Mouse (Mus musculus): ENCODE data around the gene Lmo2.

Gene Lmo2

DNA sequence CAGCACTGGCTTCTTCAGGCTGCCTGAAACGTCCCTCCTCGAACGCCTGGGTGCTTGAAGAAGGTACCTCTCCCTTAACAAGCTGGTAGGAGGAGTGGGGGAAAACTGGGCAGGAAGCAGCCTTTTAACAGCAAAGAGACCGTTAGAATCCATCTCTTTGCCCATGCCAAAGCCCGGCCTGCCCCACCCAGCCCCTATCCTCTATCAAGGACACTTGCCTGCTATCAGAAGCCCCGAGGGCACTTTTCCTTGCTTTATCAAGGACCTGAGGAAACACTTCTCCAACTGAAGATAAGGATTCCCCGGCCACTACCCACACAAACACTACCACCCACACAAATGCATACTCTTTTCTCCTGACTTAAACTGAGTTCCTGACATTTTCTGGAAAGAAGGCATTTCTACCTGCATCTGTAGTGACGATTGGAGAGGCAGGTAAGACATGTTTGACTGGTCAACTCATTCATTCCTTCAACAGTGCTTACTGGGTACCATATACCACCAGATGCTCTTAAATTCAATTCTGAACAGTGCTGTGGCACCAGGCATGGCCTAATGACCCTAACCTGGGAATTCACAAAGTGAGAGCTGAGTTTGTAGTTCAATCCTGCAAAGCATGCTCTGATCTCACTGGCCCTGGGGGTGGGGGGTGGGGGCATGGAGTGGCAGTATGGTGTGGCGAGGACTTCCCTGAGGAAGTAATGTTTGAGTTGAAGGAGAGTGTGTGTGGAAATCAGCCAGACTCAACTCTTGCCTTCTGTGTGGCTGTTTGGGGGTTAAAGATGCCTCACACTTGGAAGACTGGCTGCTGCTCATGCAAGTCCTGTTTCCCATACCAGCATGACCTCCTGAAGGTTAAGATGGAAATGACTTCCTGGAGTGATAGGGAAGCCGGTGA lies at the start of gene Lmo2:
Gene Lmo2, plus strand, starts transcription at position 338 of the 898 bp plus-strand sequence.
- DNase-seq (ENCODE audit: low spot score), result no peak

DNA sequence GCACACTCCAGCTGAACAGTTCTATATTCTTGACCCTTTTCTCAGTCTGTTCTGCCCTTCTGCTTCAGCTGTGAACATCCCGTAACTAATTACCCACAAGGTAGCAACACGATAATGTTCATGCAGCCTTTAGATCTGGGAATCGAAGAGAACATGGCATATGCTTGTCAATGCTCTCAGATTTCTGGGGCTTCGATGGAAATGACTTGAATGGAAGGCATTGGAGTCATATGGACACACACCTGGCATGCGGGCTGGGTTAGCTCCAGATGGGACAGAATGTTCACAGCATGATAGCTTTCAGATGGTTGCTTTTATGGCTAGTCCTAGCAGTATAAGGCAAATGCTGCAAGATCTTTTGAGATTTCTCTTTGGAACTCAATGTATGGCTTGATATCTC lies 47.2 kb upstream of the Lmo2 start:
- no peak for DNase-seq (ENCODE audit: low spot score)

- DNase-seq (ENCODE audit: low spot score), result no peak
Observed at GRCm38 (mm10) chr2:103912481-103913251, 45.1 kb upstream of the Lmo2 start.

DNA sequence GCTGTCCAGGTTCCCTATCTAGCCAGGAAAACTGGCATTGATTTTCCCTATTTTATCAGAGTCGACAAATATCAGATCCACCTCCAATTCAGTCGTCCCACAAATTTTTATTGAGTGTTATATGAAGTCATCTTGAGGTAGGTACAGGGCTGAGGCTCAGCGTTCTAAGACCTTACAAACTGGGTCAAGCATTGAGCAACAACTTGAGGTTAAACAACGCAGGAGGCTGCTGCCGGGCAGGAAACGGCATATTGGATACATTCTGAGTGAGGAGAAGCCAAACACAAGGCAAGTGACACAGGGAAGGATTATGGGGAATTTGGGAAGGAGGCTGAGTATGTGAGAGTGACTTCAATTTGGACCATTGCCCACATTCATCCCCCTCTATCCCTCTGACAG lies 44.5 kb upstream of the Lmo2 start:
- no peak for DNase-seq (ENCODE audit: low spot score)

DNA sequence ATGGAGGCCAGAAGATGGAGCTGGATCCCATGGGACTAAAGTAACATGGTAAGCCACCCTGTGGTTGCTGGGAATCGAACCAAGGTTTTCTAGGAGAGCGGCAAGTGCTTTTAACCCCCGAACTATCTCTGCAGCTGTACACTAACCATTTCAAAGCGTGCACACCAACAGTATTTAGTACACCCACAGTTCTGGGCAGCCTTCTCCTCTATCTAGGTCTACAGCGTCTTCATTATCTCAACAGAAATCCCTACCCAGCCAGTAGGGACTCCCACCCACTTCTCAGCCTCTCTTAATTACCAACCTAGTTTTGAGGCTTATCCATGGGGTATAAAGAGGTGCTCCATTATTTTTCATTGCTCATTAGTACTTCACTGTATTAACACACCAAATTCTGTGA lies 41.7 kb upstream of the Lmo2 start:
- no peak for DNase-seq (ENCODE audit: low spot score)

DNA sequence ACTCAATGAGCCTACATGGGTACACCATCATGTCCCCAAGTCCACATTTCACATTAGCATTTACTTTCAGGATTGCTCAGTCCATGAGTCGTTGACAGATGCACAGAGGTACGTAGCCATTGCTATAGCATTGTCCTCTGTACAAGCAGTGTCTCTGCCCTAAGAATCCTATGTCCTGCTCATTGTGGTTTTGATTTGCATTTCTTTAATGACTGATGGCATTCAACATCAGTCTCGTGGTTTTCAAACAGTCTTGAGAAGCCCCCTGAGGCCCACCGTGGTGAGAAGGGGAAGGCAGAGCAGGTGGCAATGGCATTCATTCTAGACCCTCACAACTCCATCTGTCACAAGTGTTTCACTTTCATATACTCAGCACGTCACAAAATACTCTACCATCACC lies 40.4 kb upstream of the Lmo2 start:
- no peak for DNase-seq (ENCODE audit: low spot score)

GRCm38 (mm10) chr2:103918375-103918774 lies 39.4 kb upstream of the Lmo2 start:
- DNase-seq (ENCODE audit: low spot score), result no peak

DNA sequence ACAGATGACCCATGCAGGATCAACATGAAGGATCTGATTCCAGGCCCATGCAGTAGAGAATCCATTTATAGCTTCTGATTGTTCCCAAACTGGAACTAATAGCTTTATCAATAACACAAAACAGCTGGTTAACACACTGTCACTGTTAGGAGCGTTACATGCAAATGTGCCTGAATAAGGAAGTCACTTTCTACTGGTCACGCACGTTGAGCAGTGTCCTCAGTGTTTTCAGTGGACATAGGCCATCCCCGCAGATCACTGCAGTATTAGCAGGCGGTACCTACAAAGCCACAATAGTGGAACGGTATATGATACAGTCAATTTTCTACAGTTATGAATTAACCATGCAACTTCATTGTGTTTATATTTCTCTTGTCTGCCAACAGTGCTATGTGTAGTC lies 38.3 kb upstream of the Lmo2 start:
- no peak for DNase-seq (ENCODE audit: low spot score)

DNA sequence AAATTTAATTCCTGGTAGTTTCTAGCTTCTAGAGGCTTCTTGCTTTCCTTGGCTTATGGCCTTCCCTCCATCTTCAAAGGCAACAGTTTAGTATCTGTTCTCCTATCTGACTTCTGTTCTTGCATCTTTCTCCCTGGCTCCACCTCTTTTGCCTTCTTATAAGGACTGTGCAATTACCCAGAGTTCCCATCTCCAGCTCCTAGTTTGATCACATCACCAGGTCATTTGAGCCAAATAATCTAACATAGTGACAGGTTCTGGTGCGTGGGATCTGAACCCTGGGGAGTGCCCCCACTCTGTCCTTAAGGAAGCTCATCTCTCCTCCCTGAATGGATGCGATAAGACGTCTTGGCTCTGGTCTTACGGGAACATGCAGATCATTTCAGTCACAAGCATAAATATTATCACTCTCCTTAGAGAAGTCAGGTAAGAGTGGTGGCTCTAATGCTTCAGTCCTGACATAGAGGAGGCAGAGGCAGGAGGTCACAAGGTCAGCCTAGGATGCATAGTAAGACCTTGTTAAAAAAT lies 31.1 kb upstream of the Lmo2 start:
- DNase-seq (ENCODE audit: low spot score), result no peak

DNA sequence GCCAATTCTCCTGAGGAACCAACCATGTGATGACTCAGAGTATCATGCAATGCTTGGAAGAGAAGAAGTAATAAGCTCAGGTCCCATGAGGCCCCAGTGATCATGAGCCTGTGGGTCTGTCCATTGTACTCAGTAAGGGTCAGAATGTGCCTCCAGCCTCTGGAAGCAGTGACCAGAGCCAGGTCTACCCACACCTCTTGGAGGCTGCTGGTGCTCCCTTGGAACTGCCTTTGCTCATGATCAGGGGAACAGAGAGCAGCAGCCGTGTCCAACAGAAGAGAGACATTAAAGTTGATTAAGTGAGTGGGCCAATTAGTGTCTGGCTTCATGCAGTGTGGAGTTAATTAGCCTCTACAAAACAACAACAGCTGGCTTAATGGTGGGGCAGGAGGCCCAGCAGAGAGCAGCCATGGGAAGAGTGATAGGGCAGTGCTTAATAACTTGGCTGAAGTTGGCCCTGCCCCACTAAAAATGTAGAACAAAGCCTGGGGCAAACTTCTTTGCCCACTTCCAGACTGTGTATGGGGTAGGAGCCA lies 30.1 kb upstream of the Lmo2 start:
- DNase-seq (ENCODE audit: low spot score), result peak; percentile 6

DNA sequence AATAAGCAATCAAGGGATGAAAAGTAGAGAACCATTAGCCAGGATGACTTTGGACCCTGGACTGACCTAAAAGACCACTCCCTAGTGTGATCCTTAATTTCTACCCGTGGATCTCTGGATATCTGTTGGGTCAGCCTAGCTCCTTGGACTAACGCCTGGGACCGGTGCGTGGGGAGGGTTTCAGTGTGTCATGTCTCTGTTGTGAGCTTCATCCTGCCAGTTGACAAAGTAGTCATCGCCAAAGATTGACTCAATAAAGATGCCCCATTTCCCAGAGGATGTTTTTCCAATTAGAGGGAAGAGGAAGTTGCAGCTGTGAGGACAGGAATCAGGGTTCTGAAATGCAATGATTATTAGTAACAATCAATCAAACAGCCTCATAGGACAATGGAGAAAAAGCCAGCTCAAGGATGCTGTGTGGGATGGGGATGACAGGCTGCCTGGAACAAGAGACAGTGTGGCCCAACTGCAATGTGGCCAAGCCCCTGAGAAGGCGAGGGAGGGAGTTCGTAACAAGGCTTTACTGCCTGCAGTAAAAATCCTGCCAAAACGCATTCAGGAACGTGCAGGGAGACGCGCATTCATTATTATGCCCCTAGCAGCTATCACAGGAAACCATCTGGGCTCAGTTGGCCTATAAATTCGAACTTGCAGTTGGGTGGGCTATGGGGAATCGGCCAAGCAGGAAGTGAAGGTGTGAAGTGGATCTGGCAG lies 27.3 kb upstream of the Lmo2 start:
- peak; percentile 8 for DNase-seq (ENCODE audit: low spot score)

DNA sequence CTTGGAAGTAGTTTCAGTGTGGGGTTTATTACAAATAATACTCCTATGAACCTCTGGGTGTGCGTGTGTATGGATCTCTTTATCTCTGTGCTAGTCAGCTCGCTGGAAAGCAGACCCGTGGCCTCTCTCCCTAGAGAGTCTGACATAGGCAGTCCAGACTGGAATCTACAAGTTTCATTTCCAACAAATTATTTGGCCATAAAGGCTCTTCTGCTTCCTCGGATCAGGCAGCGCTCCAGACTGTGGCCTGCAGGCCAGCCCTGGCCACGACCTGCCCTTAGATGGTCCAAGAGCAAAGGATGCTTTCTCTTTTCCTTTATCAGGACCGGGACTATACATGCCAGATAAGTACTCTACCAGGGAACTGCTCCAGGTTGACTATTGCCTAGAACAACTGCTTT lies 26.3 kb upstream of the Lmo2 start:
- peak; percentile 49 for DNase-seq (ENCODE audit: low spot score)

GRCm38 (mm10) chr2:103932025-103932424 lies 25.8 kb upstream of the Lmo2 start:
- peak; percentile 16 for DNase-seq (ENCODE audit: low spot score)

GRCm38 (mm10) chr2:103932480-103932879 lies 25.3 kb upstream of the Lmo2 start:
- no peak for DNase-seq (ENCODE audit: low spot score)

GRCm38 (mm10) chr2:103934270-103934669 lies 23.5 kb upstream of the Lmo2 start:
- DNase-seq (ENCODE audit: low spot score), result no peak

GRCm38 (mm10) chr2:103934670-103935069 lies 23.1 kb upstream of the Lmo2 start:
- DNase-seq (ENCODE audit: low spot score), result no peak

GRCm38 (mm10) chr2:103935691-103936435 lies 21.9 kb upstream of the Lmo2 start:
- DNase-seq (ENCODE audit: low spot score), result no peak

DNA sequence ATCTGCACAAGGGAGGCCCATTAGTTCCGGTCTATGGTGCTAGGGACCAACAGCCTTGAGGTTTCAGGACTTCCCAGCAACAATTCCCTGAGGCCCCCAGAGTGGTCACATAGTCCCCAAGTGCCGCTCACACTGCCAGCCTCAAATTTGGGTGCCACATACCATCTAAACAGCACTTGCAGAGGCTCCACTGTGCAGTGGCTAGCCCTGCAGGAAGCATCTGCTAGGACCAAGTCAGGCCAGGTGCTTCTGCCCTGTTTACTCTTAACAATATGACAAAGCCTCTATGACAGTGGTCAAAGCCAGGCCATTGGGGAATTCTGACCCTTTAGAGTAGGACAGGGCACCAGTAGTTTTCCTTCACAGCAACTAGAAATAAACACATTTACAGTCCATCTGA lies 21.1 kb upstream of the Lmo2 start:
- DNase-seq (ENCODE audit: low spot score), result no peak

DNA sequence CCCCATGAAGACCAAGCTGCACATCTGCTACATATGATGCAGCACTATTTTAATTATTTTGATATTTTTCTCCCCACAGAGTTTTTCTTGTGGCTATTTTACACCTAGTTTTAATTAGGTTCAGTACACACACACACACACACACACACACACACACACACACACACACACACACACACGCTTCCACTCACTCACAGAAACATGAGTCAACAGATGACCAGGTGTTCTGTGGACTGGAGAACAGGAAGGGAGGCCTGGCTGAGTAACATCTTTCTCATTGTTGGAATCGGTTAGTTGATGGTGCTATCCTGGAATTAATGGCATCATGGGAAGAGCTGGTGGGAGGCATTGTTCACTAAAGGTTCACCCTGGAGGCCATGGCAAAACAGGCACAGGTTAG lies 20.1 kb upstream of the Lmo2 start:
- DNase-seq (ENCODE audit: low spot score), result no peak

DNA sequence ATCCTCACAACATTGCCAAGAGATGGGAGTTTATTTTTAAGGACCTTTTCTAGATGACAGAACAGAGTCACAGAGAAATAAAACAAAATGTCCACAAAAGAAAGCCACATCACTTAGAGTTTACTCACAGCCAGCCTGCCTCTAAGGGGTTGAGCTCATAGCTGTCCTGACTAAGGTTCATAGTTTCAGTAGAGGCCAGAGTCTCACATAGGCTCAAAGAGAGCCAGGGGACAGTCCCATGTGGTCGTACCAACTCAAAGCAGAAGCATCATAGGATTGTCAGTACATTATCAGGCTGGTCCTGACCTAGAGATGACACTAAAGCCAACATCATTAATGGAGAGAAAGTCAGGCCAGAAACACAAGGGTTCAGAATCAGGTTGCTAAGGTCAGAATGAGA lies 19.2 kb upstream of the Lmo2 start:
- DNase-seq (ENCODE audit: low spot score), result no peak

DNA sequence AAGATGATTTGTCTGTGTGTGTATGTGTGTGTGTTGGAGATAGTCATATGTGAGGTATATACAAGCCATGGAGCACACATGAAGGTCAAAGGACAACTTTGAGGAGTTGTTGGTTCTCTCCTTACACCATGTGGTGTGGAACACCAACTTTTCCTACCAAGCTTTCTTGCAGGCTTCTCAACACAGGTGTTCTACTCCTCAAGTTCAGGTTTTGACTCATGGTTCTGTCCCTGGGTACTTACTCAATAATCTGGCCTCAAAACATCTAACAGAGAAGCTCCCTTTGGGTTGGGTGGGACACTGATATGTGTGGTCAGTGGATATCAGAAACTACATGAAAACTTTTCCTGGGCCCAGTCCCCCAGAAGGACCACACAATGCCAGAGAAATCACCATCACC lies 18.8 kb upstream of the Lmo2 start:
- no peak for DNase-seq (ENCODE audit: low spot score)

Measured in urinary bladder, postnatal 14 days (tissue).